Mouse (Mus musculus) heart, postnatal 0 days (tissue): Measurements from ENCODE around the gene Mad1l1.

Experiments
- CTCF ChIP-seq: IDR thresholded peaks from 2 replicates; pipeline ENCODE4 v1.5.1; 2016; ENCODE audit warnings: antibody characterized with exemption, control low read depth, low read depth
- EP300 ChIP-seq: IDR thresholded peaks from 2 replicates; pipeline ENCODE4 v1.6.1; 2016; ENCODE audit warnings: antibody characterized with exemption, low read depth

- TF ChIP-seq CTCF: no peak
- no peak for TF ChIP-seq EP300
These were observed 94.5 kb downstream of the Mad1l1 start for GRCm38 (mm10) chr5:140226871-140227270.
